Mouse (Mus musculus) bone marrow, adult 2 months (tissue): ENCODE measurements around the gene Fahd2a. TPM values are rescaled to one million over a fixed set of nuclear protein-coding genes. Genes with fewer than 3 reads are reported as not detected.

Source experiments
- H3K27ac ChIP-seq: fragments of 200-500 bp; 2 replicates; pipeline ENCODE4 v1.5.1; 2012; ENCODE audit warnings: low read depth, mild to moderate bottlenecking, control low read depth, inconsistent platforms, low read length; ENCODE audit not compliant: control insufficient read depth, poor library complexity, insufficient read depth
- H3K4me1 ChIP-seq: fragments of 200-500 bp; 2 replicates; pipeline ENCODE4 v1.6.1; 2011; ENCODE audit warnings: low read length; ENCODE audit not compliant: control insufficient read depth, insufficient read depth
- H3K4me3 ChIP-seq: fragments of 200-500 bp; replicated peaks from 2 replicates; pipeline ENCODE3; 2011; ENCODE audit warnings: mild to moderate bottlenecking, low read depth, low read length, control low read depth; ENCODE audit not compliant: control insufficient read depth
- CTCF ChIP-seq: fragments of 200-500 bp; IDR thresholded peaks from 2 replicates; pipeline ENCODE4 v1.5.1; 2011; ENCODE audit warnings: low read length, control low read depth; ENCODE audit not compliant: control insufficient read depth, insufficient read depth
- POLR2A ChIP-seq: fragments of 200-500 bp; IDR thresholded peaks from 2 replicates; pipeline ENCODE4 v1.6.1; 2011; ENCODE audit warnings: low read depth, mild to moderate bottlenecking, control low read depth, low read length, borderline replicate concordance; ENCODE audit not compliant: control insufficient read depth
- WGBS: fragments of 180-500 bp; shearing (Covaris S2); methylation state at CpG from one replicate; pipeline ENCODE4 v1.1.7; 2018; 5-methylcytosine and 5-hydroxymethylcytosine counted together
- polyA plus RNA-seq: library from polyadenylated mRNA; stranded (reverse); fragments of >200 nt; gene quantifications from 2 replicates; pipeline ENCODE4 v1.2.4, GENCODE M21; 2011; ENCODE audit warnings: low replicate concordance; ENCODE audit not compliant: missing spikeins, insufficient read depth, insufficient read length

Fahd2a gene
- polyA plus RNA-seq, 1 experiment = 14.6 TPM

GRCm38 (mm10) chr2:127471281-127471680 is 26.9 kb upstream of the Fahd2a start:
- Histone ChIP-seq H3K4me1 (no peaks in the 10 kb centered on the region), H3K27ac (no peak overlapping the region), H3K4me3 (no peak overlapping the region)
- whole genome bisulfite sequencing = 90% methylated on average over 8 of the region's 8 CpGs
- TF ChIP-seq CTCF (no peak), POLR2A (no peak)

- Histone ChIP-seq H3K4me3 (no peak overlapping the region), H3K27ac (no peak overlapping the region), H3K4me1 (no peaks in the 10 kb centered on the region)
- 84% methylated on average over 10 of the region's 10 CpGs for WGBS
- no peak for TF ChIP-seq CTCF
- no peak for TF ChIP-seq POLR2A
Measured at GRCm38 (mm10) chr2:127470661-127471060, 26.3 kb upstream of the Fahd2a start.

- TF ChIP-seq CTCF (no peak), POLR2A (no peak)
- no peaks in the 10 kb centered on the region for H3K4me1 ChIP-seq
- 74% methylated on average over 5 of the region's 5 CpGs for WGBS
Measured at GRCm38 (mm10) chr2:127470183-127470582, 25.8 kb upstream of the Fahd2a start.

GRCm38 (mm10) chr2:127462314-127462713 is 17.9 kb upstream of the Fahd2a start:
- TF ChIP-seq POLR2A (no peak), CTCF (peak; percentile 84)
- no peak overlapping the region for H3K27ac ChIP-seq
- H3K4me3 ChIP-seq = no peak overlapping the region
- 10% methylated on average over 8 of the region's 8 CpGs for WGBS
- H3K4me1 ChIP-seq = no peaks in the 10 kb centered on the region

More at GRCm38 (mm10) chr2:127470183-127470582, 25.8 kb upstream of the Fahd2a start:
- Histone ChIP-seq H3K27ac (no peak overlapping the region), H3K4me3 (no peak overlapping the region)

GRCm38 (mm10) chr2:127461351-127461750 is 17.0 kb upstream of the Fahd2a start:
- TF ChIP-seq CTCF = no peak
- no peak for TF ChIP-seq POLR2A
- Histone ChIP-seq H3K4me3 (no peak overlapping the region), H3K27ac (no peak overlapping the region), H3K4me1 (no peaks in the 10 kb centered on the region)
- WGBS = 83% methylated on average over 9 of the region's 9 CpGs

- no peak for TF ChIP-seq POLR2A
- TF ChIP-seq CTCF = no peak
- Histone ChIP-seq H3K27ac (no peak overlapping the region), H3K4me1 (no peaks in the 10 kb centered on the region), H3K4me3 (no peak overlapping the region)
- 72% methylated on average over 2 of the region's 2 CpGs for WGBS
Measured at GRCm38 (mm10) chr2:127459341-127459740, 15.0 kb upstream of the Fahd2a start.

- H3K4me1 ChIP-seq = no peaks in the 10 kb centered on the region
- TF ChIP-seq CTCF (peak; percentile 84), POLR2A (no peak)
- WGBS = 3% methylated on average over 5 of the region's 5 CpGs
- no peak overlapping the region for H3K27ac ChIP-seq
- no peak overlapping the region for H3K4me3 ChIP-seq
Measured at GRCm38 (mm10) chr2:127453764-127454163, 9.4 kb upstream of the Fahd2a start.

GRCm38 (mm10) chr2:127453141-127453540 is 8.8 kb upstream of the Fahd2a start:
- Histone ChIP-seq H3K4me1 (no peaks in the 10 kb centered on the region), H3K27ac (no peak overlapping the region), H3K4me3 (no peak overlapping the region)
- WGBS = 74% methylated on average over 9 of the region's 9 CpGs
- TF ChIP-seq POLR2A = no peak

- no peak overlapping the region for H3K4me3 ChIP-seq
- 20% methylated on average over 6 of the region's 6 CpGs for WGBS
- no peak overlapping the region for H3K27ac ChIP-seq
- no peaks in the 10 kb centered on the region for H3K4me1 ChIP-seq
- TF ChIP-seq POLR2A (no peak), CTCF (no peak)
Measured at GRCm38 (mm10) chr2:127451748-127452147, 7.4 kb upstream of the Fahd2a start.

GRCm38 (mm10) chr2:127449691-127450090 is 5.3 kb upstream of the Fahd2a start:
- no peak overlapping the region for H3K27ac ChIP-seq
- no peak overlapping the region for H3K4me3 ChIP-seq
- 74% methylated on average over 7 of the region's 7 CpGs for WGBS
- no peak for TF ChIP-seq CTCF
- no peak for TF ChIP-seq POLR2A
- no peaks in the 10 kb centered on the region for H3K4me1 ChIP-seq
